Mouse (Mus musculus) brown adipose tissue, adult 24 weeks (tissue): ENCODE data around the gene Rnf135. TPM values are rescaled to one million over a fixed set of nuclear protein-coding genes. Genes with fewer than 3 reads are reported as not detected.
A peak's percentile ranks its signal among the peaks of the same experiment; 100 is the strongest.
"Not testable (repeated sequence)": the region's sequence is repeated elsewhere in the genome, so short reads cannot be mapped to it uniquely, and the experiment has no call there.

Source experiments
- H3K27ac ChIP-seq: fragments of 200-500 bp; replicated peaks from 2 replicates; pipeline ENCODE4 v1.5.1; 2012; ENCODE audit warnings: low read depth, mild to moderate bottlenecking, low read length
- H3K4me1 ChIP-seq: fragments of 200-500 bp; 2 replicates; pipeline ENCODE4 v1.6.1; 2012; ENCODE audit warnings: low read length, mixed read lengths; ENCODE audit not compliant: control insufficient read depth, insufficient read depth, insufficient read length
- H3K4me3 ChIP-seq: fragments of 200-500 bp; 2 replicates; pipeline ENCODE4 v1.5.1; 2012; ENCODE audit warnings: low read depth, mild to moderate bottlenecking, low read length, moderate library complexity; ENCODE audit not compliant: insufficient read depth
- polyA plus RNA-seq: library from polyadenylated mRNA; stranded (reverse); fragments of >200 nt; gene quantifications from 2 replicates; pipeline ENCODE4 v1.2.4, GENCODE M21; 2012; ENCODE audit not compliant: missing spikeins, insufficient read depth, insufficient read length

The Rnf135 gene
- polyA plus RNA-seq, 1 experiment: 4.3 TPM

DNA sequence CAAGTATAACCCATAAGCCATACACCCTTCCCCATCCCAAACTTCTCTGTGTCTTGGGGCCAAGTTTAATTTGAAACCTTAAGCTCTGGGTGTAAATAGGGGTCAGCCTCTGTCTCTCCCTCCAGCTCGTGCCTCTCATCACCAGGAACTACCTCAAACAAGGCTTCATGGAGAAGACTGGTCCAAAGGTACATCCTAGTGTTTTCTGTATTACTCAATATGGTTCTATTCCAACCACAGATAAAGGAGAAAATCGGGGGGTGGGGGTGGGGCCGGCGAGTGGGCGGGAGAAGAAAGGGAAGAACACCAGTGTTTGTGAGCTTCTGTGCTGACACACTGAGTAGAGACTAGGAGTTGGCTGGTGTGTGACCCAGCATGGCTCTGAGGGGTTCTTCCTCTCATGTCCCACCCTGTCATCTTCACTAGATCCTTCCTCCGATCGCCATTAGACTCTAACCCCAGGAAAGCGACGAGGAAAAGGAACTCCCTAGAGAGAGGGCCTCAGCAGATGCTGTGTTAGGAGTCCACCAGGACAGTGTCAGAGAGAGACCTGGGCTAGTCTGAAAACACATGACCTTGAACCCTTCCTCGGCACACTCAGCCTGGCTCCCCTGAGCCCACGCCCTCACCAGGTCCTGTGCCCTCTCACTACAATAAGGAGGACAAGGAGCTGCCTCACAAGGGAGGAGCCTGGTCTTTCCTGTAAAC lies 9.5 kb upstream of the Rnf135 start:
- no peak overlapping the region for H3K4me3 ChIP-seq
- H3K27ac ChIP-seq: peak overlapping the region; percentile 36; the same call in 1 of the 2 replicates
- peaks cover 15% of the 10 kb centered on the region for H3K4me1 ChIP-seq

DNA sequence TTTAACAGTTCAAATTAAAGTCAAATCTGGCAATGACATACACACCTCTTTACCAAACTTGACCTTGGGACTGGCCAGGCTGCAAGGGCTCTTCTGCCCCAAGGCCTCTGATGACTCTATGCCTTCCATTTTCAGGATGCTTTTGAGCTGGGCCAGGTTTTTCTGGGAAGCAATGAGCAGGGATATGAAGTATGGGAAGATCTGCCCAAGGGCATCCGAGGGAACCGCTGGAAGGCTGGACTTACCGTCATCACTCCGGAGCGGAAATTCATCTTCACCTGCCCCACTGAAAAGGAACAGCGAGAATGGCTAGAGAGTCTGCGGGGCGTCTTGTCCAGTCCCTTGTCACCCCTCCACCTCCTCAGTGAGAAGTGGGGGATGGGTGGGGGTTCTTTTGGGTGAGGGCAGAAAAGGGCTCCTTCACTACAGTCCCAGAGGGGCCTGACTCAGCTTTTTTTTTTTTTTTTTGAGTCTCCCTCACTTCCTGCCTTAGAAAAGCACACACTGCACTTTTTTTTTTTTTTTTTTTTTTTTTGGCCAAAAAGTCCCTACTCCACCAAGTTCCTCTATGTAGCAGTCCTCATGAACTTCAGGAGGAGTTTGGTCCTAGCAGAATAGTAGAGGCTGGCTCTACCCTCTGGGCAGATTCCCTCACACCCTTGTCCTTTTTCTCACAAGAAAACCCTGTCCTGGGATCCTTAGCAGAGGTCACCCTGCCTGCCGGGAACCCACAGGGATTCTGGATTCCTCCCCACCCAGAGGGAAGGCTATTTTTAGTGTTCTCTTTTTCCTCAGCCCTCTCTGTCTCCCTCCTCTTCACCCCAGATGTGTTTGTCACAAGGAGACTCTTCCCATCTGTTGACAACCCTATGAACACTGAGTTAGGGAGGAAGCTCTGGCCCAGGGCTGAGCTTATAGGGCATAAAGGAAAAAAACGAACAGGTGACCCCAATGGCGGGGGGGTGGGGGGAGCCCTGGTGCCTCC lies 6.4 kb upstream of the Rnf135 start:
- H3K27ac ChIP-seq: peak overlapping the region; percentile 76

DNA sequence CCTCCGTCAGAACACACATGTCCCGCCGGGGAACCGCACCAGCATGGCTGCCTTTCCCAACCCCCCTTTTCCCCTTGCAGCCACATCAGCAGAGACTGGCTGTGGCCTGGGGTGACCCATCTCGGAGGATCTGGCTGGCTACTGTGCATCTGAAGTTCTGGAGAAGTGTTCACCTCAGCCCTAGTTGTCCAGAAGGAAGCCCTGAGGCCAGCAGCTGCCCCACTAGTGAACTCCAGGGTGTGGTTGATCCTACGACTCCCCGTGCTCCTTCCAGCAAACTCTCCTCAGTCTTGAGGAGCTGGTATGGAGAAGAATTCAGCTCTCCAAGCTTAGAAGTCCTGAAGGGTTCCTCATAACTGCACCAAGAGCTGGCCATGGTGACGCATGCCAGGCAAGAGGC lies 5.3 kb upstream of the Rnf135 start:
- Histone ChIP-seq H3K4me1 (peaks cover 3% of the 10 kb centered on the region), H3K27ac (peak overlapping the region; percentile 76), H3K4me3 (no peak overlapping the region)

More for the DNA sequence above, 6.4 kb upstream of the Rnf135 start:
- Histone ChIP-seq H3K4me1 (peaks cover 3% of the 10 kb centered on the region), H3K4me3 (no peak overlapping the region)

DNA sequence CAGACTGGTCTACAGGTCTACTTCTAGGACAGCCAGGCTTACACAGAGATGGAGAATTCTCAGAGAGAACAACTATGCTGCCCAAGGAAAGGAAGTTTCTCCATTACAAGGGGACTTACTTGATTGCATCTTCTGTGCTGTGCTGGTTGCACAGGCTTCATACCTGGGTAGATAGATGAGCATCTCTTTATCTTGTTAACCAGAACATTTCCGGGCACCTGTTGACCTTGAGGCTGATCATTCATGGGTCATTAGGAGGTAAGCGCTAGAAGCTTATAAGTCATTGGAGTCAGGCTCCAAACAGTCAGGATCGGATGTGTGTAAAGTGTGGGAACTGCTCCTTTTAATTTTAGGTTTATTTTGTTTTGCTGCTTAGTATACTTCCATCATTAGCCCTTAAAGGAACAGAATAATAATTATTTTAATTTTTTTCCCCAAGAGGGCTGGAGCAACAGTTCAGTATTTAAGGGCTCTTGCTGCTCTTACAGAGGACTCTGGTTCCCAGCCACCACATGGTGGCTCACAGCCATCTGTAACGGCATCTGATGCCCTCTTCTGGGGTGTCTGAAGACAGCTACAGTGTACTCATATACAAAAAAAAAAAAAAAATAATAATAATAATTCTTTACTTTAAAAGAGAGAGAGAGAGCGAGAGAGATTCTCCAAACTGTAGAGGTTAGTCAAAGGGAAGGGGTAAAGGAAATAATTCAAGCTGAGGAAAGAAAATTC lies 2.5 kb upstream of the Rnf135 start:
- peaks cover 6% of the 10 kb centered on the region for H3K4me1 ChIP-seq
- H3K27ac ChIP-seq: no peak overlapping the region
- H3K4me3 ChIP-seq: no peak overlapping the region

DNA sequence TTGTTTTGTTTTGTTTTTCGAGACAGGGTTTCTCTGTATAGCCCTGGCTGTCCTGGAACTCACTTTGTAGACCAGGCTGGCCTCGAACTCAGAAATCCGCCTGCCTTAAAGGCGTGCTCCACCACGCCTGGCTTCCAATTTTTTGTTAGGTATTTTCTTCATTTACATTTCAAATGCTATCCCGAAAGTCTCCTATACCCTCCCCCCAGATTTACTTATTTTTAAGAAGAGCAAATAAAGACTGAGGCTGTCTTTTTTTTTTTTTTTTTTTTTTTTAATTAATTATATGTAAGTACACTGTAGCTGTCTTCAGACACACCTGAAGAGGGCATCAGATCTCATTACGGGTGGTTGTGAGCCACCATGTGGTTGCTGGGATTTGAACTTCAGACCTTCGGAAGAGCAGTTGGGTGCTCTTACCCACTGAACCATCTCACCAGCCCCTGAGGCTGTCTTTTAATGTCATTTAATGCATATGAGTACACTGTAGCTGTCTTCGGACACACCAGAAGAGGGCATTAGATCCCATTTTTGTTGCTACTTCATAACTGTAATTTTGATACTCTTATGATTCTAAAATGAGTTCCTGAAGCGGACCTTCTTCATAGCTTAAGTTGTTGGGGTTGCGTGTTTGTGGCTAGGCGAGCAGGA lies 472 bp upstream of the Rnf135 start:
- H3K4me3 ChIP-seq: peak overlapping the region; percentile 82
- not testable (repeated sequence) for H3K4me1 ChIP-seq

DNA sequence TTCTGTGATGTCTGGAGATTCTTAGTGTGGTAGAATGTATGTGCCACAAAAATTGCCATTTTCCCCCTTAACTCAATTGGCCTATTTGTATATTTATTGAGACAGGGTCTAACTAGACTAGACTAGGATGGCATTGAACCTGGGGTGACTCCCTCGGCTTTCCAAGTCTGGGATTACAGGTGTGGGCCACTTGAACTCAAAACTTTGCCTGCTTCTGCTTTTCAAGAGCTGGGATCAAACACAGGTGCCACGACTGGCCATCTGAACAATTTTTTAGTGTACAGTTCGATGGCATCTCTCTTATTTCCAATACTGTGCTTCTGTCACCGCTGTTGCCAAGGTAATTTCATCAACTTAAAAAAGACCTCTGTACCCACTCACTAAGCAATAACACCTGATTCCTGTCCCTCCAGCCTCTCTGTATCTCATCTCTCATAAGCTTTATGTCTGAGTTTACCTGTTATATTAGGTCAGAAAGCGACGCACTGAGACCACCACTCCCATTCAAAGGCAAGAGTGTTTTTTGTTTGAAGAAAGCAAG lies 950 bp downstream of the Rnf135 start:
- Histone ChIP-seq H3K4me1 (0 out of 2 replicates have a peak, but pooled peaks cover 3% of the 10 kb centered on the region), H3K27ac (no peak overlapping the region), H3K4me3 (peak overlapping the region; percentile 82)

More for the DNA sequence above, 472 bp upstream of the Rnf135 start:
- H3K27ac ChIP-seq: not testable (repeated sequence)

DNA sequence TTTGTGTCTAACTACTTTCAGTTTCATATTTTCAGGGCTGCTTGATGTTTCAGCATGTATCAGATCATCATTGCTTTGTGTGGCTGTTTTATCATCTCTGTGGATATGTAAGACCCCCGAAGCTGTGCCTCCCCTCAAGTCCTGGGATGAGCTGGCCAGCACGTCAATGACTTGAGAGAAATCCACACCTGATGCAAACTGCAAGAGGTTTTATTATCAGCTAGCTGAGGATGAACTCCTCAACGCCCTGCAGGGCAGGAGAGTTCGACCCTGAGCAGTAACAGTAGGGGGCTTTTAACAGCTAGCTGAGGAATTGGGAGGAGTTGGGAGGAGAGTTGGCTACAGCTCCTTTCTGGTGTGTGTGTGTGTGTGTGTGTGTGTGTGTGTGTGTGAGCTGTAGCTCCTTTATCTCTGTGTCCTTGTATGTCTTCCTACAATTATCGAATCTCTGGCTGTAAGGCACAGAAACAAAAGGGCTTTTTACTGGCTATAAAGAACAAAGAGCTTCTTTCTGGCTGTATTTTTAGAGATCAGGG lies 1.9 kb downstream of the Rnf135 start:
- H3K27ac ChIP-seq, H3K4me3 ChIP-seq, H3K4me1 ChIP-seq: not testable (repeated sequence)

DNA sequence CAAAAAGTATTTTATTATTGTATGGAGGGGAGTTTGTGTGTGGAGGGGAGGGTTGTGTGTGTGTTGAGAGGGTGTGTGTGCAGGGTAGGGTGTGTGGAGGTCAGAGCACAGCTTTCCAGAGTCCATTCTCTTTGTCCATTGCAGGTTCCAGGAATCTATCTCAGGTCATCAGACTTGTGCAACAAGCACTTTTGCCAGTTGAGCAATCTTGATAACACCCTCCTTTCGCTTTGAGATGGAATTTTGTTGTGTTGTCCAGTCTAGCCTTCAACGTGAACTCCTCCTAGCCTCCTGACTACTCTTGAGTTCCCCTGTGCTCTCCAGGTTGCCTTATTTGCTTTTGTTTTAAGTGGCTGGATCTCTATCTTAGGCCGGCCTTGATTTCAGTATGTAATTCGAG lies 6.6 kb downstream of the Rnf135 start:
- no peaks in the 10 kb centered on the region for H3K4me1 ChIP-seq
- H3K27ac ChIP-seq: no peak overlapping the region
- no peak overlapping the region for H3K4me3 ChIP-seq

DNA sequence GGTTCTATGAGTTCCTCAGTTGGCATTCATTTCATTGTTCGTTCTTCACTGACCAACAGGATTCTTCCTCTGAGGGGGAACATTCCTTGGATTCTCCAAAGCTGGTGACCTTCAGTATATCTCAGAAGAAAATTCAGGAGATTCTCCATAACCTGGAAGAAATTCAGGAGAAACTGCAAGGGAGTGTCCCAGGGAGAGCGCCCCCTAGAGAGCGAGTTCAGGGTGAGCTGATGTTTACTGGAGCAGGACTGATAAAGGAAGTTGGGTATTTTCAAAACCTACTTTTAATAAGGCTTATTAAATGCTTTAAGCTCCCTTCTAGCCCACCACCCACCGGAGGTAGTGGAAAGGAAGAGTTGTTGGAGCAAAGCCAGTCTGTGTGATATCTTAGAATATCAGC lies 10.2 kb downstream of the Rnf135 start:
- Histone ChIP-seq H3K27ac (no peak overlapping the region), H3K4me1 (no peaks in the 10 kb centered on the region), H3K4me3 (no peak overlapping the region)

DNA sequence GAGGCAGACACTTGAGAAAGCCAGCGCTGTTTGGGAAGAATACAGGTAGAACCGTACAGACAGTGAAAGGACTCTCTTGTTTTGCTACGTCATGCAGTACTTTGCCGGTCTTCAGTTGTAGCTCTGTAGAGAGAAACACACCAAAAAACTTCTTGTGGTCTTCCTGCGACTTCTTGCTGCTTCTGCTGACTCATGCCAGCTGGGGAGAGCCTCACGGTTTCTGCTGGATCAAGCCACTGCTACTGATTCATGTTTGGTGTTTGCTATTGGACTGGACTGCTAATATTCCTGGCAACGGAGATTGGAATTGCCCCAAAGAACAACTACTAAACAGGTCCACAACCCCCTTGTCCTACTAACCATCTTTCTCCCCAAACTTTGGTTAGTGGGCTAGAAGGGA lies 12.7 kb downstream of the Rnf135 start:
- Histone ChIP-seq H3K27ac (no peak overlapping the region), H3K4me1 (no peaks in the 10 kb centered on the region), H3K4me3 (no peak overlapping the region)

DNA sequence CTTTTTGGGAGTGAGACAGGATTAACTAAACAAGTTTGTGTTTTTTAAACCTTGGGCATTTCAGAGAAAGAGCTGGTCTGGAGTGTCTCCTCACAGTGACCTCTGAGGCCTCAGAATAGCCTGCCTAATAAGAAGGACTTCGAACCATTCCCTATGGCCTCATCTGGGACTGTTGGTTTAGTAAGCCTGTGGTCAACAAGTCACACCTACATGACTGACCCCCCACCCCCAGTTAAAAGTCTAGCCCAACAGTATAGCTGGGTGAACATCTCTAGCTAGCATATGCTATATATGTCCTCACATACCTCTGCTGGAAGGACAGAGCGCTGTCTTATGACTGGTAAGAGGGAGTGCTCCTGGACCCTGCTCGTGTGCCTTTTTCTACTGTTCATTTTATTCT lies 15.7 kb downstream of the Rnf135 start:
- no peak overlapping the region for H3K27ac ChIP-seq
- no peak overlapping the region for H3K4me3 ChIP-seq
- H3K4me1 ChIP-seq: no peaks in the 10 kb centered on the region

DNA sequence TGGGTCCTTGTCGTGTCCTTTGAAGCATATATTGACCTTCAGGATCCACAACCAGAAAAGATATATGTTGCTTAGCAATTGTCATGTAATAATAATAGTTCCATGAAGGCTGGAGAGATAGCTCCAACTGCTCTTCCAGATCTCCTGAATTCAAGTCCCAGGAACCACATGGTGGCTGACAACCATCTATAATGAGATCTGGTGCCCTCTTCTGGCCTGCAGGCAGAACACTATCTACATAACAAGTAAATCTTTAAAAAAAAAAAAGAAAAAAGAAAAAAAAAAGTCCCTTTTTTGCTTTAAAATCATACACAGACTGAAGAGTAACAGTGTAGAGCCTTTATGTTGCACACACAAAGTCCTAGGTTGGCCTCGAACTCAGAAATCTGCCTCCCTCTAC lies 16.1 kb downstream of the Rnf135 start:
- no peaks in the 10 kb centered on the region for H3K4me1 ChIP-seq
- H3K4me3 ChIP-seq: no peak overlapping the region
- no peak overlapping the region for H3K27ac ChIP-seq

DNA sequence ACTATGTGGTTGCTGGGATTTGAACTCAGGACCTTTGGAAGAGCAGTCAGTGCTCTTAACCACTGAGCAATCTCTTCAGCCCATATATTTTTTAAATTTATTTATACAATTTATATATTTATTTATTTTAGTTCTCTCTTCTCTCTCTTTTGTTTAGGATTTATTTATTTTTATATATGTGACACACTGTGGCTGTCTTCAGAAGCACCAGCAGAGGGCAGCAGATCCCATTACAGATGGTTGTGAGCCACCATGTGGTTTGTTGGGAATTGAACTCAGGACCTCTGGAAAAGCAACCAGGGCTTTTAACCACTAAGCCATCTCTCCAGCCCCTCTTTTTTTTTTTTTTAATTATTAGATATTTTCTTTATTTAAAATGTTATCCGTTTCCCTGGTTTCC lies 16.7 kb downstream of the Rnf135 start:
- H3K27ac ChIP-seq: no peak overlapping the region
- H3K4me3 ChIP-seq: no peak overlapping the region
- no peaks in the 10 kb centered on the region for H3K4me1 ChIP-seq

DNA sequence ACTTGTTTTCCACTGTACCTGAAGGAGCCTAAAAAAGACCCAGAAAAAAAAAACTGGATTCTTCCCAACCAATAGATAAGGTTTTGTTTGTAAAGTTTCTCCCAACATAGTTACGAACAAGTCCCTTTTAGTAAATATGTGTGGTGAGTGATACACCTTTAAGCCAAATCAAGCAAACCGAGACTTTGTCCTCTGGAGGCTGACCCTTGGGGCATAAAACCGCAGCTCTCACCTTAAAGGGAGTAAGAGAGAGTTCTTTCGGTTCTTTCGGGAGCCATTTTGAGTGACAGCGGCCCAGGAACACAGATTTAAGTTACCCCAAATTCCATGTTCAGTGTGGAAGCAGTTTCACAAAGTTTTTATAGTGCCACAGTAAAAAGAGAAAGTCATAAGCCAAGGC lies 18.6 kb downstream of the Rnf135 start:
- Histone ChIP-seq H3K4me3 (no peak overlapping the region), H3K4me1 (no peaks in the 10 kb centered on the region), H3K27ac (no peak overlapping the region)
